Mouse (Mus musculus) inflammation-experienced regulatory T-cells (primary cell): ENCODE results near the gene S100a1. TPM values are rescaled to one million over a fixed set of nuclear protein-coding genes. Genes with fewer than 3 reads are reported as not detected.

Experiments
- polyA plus RNA-seq, 2 experiments: library from polyadenylated mRNA; unstranded; fragments of 100-300 nt; shearing (Covaris generic); gene quantifications; one replicate each; pipeline ENCODE4 v1.2.1; 2017

Gene S100a1
- 1 to 10 TPM; 1.7 to 4.3 TPM for polyA plus RNA-seq

DNA sequence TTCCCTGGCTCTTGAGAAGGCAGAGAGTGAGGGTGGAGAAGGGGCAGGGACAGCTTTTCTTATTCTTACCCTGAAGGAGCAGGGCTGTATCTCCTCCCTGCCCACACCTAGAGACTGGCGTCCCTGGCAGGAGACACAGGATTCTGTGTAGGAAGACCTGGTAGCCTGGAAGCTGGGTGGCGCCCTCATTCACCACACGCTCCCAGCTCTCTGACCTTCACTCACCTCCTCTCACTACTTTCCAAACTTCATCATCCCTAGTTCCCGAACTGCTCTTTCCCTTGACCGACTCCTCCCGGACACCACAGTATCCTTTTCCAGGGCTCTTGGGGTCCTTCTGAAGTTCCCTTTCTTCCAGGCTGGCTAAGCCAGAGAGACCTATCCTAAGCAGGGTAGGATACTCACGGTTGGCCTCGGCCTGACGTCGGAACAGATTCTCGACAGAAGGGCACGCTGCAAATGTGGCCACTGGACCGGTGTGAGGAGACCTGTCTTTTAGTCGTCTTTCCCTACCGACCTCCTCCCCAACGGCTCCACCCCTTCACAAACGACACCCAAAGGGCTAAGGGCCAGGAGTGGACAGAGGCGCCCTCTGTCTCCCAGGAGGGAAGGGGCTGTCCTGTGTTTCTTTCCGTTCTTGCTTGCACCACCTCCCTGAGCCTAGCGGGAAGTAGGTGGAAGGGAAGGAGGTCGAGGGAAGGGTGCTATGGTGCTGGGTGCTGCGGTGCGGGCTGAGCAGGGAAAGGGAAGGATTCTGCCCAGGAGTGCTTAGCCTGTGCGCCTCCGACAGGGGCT is at the start of gene S100a1, which contains the start of gene S100a13:
TSS of gene S100a1 (minus strand) at position 597 of the 795 bp plus-strand sequence.
TSS of gene S100a13 (plus strand) at position 640 of the 795 bp plus-strand sequence.

DNA sequence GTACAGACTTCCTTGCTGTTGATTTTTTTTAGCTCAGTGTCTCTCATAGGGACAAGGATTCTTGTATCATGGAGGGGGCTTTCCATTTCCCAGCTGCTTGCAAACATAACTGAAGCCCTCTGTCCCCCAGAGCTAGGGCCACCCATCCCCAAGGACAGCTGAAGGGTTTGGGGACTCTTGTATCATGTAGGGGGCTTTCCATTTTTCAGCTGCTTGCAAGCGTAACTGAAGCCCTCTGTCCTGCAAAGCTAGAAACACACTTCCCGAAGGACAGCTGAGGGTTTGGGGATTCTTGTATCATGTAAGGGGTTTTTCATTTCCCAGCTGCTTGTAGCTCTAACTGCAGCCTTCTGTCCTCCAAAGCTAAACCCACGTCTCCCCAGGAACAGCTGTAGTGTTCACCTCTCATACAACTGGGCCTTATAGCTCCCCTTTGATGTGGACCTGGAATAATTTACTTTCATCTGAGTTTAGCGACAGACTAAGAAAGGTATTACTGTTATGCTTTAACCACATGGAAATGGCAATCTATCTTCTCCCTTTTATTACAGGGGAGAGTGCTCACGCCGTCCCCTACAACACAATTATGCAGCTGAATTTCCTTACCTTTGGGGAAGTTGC is 45.9 kb upstream of the S100a1 start, which contains the start of gene S100a3:
TSS of gene S100a3 (plus strand) at position 571 of the 621 bp plus-strand sequence.

DNA sequence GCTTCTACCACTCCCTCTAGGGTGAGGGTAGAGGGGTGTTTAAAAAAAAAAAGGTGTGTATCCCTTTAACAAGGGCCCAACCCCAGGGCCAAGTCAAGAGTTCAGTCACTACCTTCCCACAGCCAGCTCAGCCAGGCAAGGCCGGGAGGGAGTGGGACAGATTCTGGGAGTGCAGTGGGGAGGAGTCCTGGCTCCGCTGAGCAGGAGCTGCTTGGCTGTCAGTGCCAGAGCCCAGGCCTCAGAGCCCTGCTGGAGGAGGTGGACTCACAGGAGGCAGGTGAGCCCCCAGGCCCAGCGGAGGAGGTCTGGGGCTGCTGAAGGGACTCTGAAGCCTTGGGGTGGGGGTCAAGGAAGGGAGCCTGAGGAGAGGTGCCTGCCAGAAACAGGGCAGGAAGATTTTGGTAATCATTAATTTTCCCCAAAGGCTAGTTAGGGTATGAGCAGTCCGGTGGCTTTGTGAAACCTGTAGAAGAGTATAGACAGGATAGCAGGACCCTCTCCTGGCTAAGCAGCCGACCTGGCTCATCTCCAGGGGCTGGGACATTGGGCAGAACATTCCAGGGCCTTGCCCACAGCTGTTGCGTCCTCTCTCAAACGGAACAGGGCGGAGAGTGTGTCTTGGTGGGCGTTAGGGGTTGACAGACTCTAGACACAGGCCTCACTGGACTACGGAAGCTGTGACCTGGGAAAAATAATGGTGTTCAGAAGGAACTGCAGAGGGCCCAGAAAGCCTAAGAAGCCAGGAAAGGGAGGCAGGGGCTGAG is 23.1 kb upstream of the S100a1 start, which contains the start of gene S100a16:
TSS of gene S100a16 (plus strand) at position 114 of the 764 bp plus-strand sequence.

GRCm38 (mm10) chr3:90526580-90526979 is 12.4 kb upstream of the S100a1 start, which contains the start of gene S100a14:
Gene S100a14, plus strand, starts transcription at chr3:90526856.

DNA sequence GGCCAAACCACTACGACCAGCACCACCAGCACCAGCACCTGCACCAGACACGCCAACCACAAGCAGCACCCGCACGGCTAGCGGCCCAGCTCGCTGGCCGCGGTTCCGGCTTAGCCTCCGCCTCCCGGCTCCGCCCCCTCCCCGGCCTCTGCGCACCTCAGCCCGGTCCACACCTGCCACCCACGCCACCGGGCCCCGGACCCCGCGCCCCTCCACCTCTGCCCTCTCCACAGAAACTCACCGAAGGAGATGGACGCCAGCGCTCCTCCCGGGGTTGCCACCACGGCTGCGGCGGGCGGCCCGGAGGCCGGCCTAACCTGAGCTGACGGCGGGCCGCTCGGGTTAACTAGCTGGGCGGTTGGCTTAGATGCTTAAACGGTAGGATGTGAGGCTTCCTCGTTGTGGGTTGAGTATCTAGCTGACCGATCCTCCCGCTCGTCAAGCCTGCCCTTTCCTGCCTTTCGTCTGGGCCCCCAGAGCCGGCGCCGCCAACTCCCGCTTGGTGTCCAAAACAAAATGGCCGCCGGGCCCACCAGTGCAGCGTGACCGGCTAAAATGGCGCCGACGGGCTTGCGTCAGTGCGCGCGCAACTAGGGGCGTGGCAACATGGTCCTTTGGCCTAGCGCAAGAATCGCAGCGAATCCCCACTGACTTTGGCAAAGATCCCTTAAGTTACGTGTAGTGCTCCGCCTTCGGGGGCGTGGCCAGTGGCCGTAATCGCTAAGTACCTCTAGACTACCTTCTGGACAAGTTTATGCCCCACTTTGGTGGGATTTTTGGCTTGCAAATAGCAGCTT is 5.0 kb downstream of the S100a1 start, which contains the start of gene Chtop:
TSS of gene Chtop (minus strand) at position 549 of the 797 bp plus-strand sequence.

GRCm38 (mm10) chr3:90490696-90491256 is 23.4 kb downstream of the S100a1 start, which contains the start of gene Snapin:
Gene Snapin, minus strand, starts transcription at chr3:90491033.

GRCm38 (mm10) chr3:90475831-90476611 is 38.2 kb downstream of the S100a1 start, which contains the start of gene Ilf2:
Gene Ilf2, plus strand, starts transcription at chr3:90476126.

GRCm38 (mm10) chr3:90465686-90466310 is 48.4 kb downstream of the S100a1 start, which contains the start of gene Npr1:
Gene Npr1, minus strand, starts transcription at chr3:90465866.

Other genes with a start within 250 kb of the S100a1 start
- 10 to 100 TPM; 45.9 to 50.2 TPM for gene Dennd4b, start 249.2 kb downstream of the S100a1 start, polyA plus RNA-seq
- gene Gatad2b, start 221.2 kb downstream of the S100a1 start, polyA plus RNA-seq = 10 to 100 TPM in 1 of 2 experiments, 1 to 10 TPM in 1; 7.6 to 10.6 TPM
- under 1 TPM; 0.08 to 0.33 TPM for gene Slc27a3, start 124.5 kb downstream of the S100a1 start, polyA plus RNA-seq
- 10 to 100 TPM; 32.8 to 39.6 TPM for gene Ints3, start 80.8 kb downstream of the S100a1 start, polyA plus RNA-seq
- gene Npr1, start 48.5 kb downstream of the S100a1 start, polyA plus RNA-seq = not detected
- 100 to 1,000 TPM in 1 of 2 experiments, 10 to 100 TPM in 1; 93.1 to 102 TPM for gene Ilf2, start 38.3 kb downstream of the S100a1 start, polyA plus RNA-seq
- gene Snapin, start 23.4 kb downstream of the S100a1 start, polyA plus RNA-seq = 10 to 100 TPM; 97.5 to 99.8 TPM
- 100 to 1,000 TPM; 161 to 182 TPM for gene Chtop, start 4.9 kb downstream of the S100a1 start, polyA plus RNA-seq
- gene S100a13, start within 50 bp of the S100a1 start, polyA plus RNA-seq = 100 to 1,000 TPM; 158 to 169 TPM
- under 1 TPM in 1 of 2 experiments, not detected in 1; 0.40 TPM for gene S100a14, start 12.5 kb upstream of the S100a1 start, polyA plus RNA-seq
- 1 to 10 TPM in 1 of 2 experiments, under 1 TPM in 1; 0.67 to 1.1 TPM for gene S100a16, start 22.9 kb upstream of the S100a1 start, polyA plus RNA-seq
- 1 to 10 TPM in 1 of 2 experiments, under 1 TPM in 1; 0.83 to 2.9 TPM for gene S100a3, start 46.2 kb upstream of the S100a1 start, polyA plus RNA-seq
- gene S100a2, start 75.9 kb upstream of the S100a1 start, polyA plus RNA-seq = not detected
- not detected for gene Gm42674, start 87.5 kb upstream of the S100a1 start, polyA plus RNA-seq
- 100 to 1,000 TPM; 106 to 233 TPM for gene S100a4, start 89.4 kb upstream of the S100a1 start, polyA plus RNA-seq
- under 1 TPM in 1 of 2 experiments, not detected in 1; 0.40 TPM for gene S100a5, start 94.1 kb upstream of the S100a1 start, polyA plus RNA-seq
- gene S100a6, start 98.5 kb upstream of the S100a1 start, polyA plus RNA-seq = 100 to 1,000 TPM; 312 to 419 TPM
- gene S100a7a, start 139.6 kb upstream of the S100a1 start, polyA plus RNA-seq = 1 to 10 TPM in 1 of 2 experiments, under 1 TPM in 1; 0.57 to 2.1 TPM
- not detected for gene S100a8, start 154.6 kb upstream of the S100a1 start, polyA plus RNA-seq
- not detected for gene S100a9, start 181.3 kb upstream of the S100a1 start, polyA plus RNA-seq
- not detected for gene Pglyrp4, start 212.5 kb upstream of the S100a1 start, polyA plus RNA-seq